Mouse (Mus musculus): ENCODE measurements at regions not wholly inside any gene's neighbourhood (a gene's known extent, or its start where the extent isn't known, plus 50 kb on each side); places are given as distances from the start of the nearest gene placed in this dataset.

GRCm38 (mm10) chr1:61306296-61306695 lies 328.6 kb downstream of the Icos start:
- no peak for ATAC-seq (replicated peaks; ENCODE audit: low read depth, poor library complexity, severe bottlenecking)

- no peak for ATAC-seq (replicated peaks; ENCODE audit: low read depth, poor library complexity, severe bottlenecking)
These were observed 329.1 kb upstream of the Pard3b start for GRCm38 (mm10) chr1:61309563-61309962.

DNA sequence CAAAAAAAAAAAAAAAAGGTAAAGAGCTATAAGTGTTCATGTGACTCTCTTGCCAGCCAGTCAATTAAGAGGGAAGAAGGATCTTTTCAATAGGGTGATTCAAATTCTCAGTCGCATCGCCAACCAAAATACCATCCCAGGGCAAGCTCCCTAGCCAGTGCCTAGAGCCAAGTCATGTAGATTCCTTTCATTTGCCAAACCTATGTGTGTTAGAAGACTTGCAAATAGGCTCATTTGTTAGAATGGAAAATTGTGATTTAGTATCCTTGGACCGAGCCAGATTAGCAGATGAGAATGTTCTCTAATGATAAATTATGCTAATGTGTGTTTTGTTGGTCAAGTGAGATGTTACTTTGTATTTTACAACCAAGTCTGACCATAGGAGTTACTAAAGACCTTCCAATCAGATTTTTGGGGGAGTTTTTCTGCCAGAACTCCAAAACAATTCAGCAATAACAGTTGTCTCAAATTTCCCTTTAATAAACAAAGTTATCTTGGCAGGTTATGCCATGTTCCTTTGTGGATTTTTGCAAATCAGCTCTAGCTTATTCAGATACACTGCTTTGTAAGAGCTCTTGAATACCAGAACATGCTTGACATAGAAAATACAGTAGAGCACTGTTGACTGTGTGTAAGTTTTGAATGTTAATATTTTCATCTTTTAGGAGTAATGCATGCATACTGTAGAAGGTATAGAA lies 328.4 kb upstream of the Pard3b start:
- ATAC-seq (replicated peaks; ENCODE audit: low read depth, poor library complexity, severe bottlenecking), result no peak

DNA sequence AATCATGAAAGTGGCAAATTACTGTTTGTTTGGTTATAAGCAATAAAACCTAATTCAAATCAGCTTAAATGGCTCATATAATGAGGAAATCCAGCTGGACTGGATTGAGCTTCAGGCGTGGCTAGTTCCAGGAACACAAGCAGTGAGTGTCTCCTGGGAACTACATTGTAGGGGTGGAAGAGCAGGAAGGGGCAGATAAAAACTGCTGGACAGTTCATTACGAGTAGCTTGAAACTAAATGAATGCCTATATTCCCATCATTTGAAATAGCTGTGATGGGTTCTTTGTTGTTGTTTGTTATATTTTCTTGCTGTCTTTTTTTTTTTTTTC lies 327.9 kb upstream of the Pard3b start:
- ATAC-seq (replicated peaks; ENCODE audit: low read depth, poor library complexity, severe bottlenecking), result no peak

DNA sequence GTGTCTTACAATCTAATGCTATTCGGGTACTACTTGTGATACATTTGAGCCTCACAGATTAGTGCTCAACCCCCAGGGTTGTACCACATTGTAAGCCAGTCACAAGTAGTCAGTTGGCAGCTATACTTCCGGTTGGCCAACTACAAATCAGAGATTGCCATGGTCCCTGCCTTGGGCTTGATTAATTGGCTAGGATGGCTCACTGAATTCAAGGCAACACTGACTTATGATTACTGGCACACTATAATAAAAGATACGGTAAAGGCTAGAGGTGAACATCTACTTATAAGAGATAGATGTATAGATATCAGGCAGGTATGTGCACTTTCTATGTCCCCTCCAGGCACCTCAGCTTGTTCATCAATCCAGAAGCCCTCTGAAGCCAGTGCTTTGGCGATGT lies 325.4 kb upstream of the Pard3b start:
- ATAC-seq (replicated peaks; ENCODE audit: low read depth, poor library complexity, severe bottlenecking), result no peak

- ATAC-seq (replicated peaks; ENCODE audit: low read depth, poor library complexity, severe bottlenecking), result no peak
These were observed 322.4 kb upstream of the Pard3b start for GRCm38 (mm10) chr1:61316261-61316660.

DNA sequence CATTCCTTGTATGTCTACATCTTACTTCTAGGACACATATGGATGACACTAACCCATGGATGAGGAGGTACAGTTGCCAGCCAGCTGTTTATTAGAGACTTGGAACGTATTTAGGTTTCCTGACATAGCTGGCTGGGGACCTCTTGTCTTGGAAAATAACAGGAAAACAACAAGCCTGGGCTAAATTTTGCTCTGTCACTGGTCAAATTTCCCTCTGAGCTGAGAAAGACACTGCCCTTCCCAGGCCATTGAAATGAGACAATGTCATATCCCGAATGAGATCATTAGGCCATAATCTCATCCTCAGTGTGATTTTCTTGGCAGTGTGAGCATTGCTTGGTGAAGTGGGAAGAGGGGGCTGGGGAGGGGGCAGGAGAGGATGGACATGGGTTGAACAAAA lies 321.9 kb upstream of the Pard3b start:
- ATAC-seq (replicated peaks; ENCODE audit: low read depth, poor library complexity, severe bottlenecking), result no peak

- ATAC-seq (replicated peaks; ENCODE audit: low read depth, poor library complexity, severe bottlenecking), result no peak
These were observed 320.6 kb upstream of the Pard3b start for GRCm38 (mm10) chr1:61318042-61318441.

GRCm38 (mm10) chr1:61321513-61322145 lies 317.0 kb upstream of the Pard3b start:
- ATAC-seq (replicated peaks; ENCODE audit: low read depth, poor library complexity, severe bottlenecking), result no peak

- ATAC-seq (replicated peaks; ENCODE audit: low read depth, poor library complexity, severe bottlenecking), result no peak
These were observed 307.2 kb upstream of the Pard3b start for GRCm38 (mm10) chr1:61331456-61331855.

- ATAC-seq (replicated peaks; ENCODE audit: low read depth, poor library complexity, severe bottlenecking), result no peak
These were observed 306.7 kb upstream of the Pard3b start for GRCm38 (mm10) chr1:61331906-61332305.

GRCm38 (mm10) chr1:61336367-61336766 lies 302.3 kb upstream of the Pard3b start:
- ATAC-seq (replicated peaks; ENCODE audit: low read depth, poor library complexity, severe bottlenecking), result no peak

GRCm38 (mm10) chr1:61352921-61353320 lies 285.7 kb upstream of the Pard3b start:
- no peak for ATAC-seq (replicated peaks; ENCODE audit: low read depth, poor library complexity, severe bottlenecking)

- no peak for ATAC-seq (replicated peaks; ENCODE audit: low read depth, poor library complexity, severe bottlenecking)
These were observed 285.1 kb upstream of the Pard3b start for GRCm38 (mm10) chr1:61353481-61353880.

DNA sequence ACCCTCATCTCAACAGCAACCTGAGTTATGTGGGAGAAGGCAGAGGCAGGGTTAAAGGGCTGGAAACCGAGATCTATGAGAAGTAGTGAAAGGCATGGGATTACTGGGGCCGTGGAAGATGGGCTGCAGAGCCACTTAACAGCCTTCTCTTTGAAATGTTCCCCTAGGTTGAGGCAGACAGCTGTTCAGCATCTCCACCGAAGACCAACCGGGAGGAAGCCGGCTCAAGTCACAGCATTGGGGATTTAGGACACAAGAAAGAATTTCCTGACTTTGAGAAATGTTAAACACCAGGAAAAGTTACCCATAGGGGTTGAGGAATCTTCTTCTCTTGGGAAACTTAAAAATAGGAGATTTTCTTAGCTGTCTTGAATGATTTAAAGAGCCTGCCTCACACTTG lies 283.4 kb upstream of the Pard3b start:
- no peak for ATAC-seq (replicated peaks; ENCODE audit: low read depth, poor library complexity, severe bottlenecking)

- no peak for ATAC-seq (replicated peaks; ENCODE audit: low read depth, poor library complexity, severe bottlenecking)
These were observed 279.4 kb upstream of the Pard3b start for GRCm38 (mm10) chr1:61359011-61359930.

DNA sequence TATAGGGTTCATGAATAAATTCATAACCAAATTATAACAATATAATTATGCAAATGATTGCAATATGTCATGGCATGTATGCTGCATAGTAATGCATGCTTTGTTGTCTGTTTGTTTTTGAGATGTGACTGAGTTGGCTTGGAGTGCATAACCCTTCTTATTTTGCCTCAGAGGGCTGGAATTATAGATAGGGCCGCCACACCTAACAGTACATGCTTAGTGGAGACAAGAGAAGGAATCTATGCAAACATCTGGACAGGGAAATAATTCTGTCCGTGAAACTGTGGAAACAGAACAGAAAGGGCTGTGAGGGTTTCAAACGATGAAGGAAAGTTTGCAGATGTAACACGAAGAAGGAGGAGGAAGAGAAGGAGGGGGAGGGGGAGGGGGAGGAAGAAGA lies 266.0 kb upstream of the Pard3b start:
- no peak; the same call in 1 of the 2 replicates for ATAC-seq (replicated peaks; ENCODE audit: low read depth, poor library complexity, severe bottlenecking)

- peak; percentile 58 for ATAC-seq (replicated peaks; ENCODE audit: low read depth, poor library complexity, severe bottlenecking)
These were observed 264.7 kb upstream of the Pard3b start for GRCm38 (mm10) chr1:61373661-61374491.

DNA sequence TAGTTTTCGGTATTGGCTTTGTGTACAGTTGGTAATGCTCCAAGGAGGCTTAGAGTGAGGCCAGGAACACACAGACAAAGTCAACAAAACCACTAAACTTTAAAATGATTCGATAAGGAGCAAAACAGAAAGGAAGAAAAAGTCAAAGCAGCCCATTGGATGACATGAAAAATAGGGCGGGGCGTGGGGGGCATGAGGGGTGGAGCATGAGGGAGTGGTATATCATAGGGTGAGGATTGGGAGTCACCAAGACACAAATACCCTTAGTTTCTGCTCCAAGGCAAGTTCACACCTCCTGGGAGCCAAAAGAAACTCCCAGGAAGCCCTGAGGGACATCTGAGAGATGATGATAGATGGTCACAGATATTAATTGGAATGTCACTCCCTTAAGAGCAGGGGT lies 262.2 kb upstream of the Pard3b start:
- no peak; the same call in 1 of the 2 replicates for ATAC-seq (replicated peaks; ENCODE audit: low read depth, poor library complexity, severe bottlenecking)

DNA sequence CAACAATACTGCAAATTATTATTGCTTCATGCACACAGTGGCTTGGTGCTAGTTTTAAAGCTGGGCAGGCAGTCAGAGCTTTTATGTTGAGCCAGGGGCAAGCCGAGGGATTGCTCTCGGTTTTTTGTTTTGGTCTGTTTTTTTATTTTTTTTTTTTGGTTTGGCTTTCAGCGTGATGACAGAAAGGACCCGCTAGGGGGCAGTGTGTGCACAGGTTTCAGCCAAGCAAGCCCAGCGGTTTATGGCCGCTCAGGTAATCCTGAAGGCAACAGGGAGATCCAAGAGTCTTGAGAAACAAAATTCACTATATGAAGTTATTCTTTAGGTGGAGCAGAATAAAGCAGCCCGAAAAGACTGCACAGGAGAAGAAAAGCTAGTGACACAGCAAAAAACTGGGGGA lies 261.6 kb upstream of the Pard3b start:
- ATAC-seq (replicated peaks; ENCODE audit: low read depth, poor library complexity, severe bottlenecking), result peak; percentile 46

Data from common myeloid progenitor, adult 5-6 weeks (primary cell).